Mouse (Mus musculus) CD4-positive helper T cell, adult 2 months (primary cell): ENCODE measurements around the gene Fga.

Source experiments
- DNase-seq: peaks from one replicate; pipeline ENCODE4 v3.0.0-alpha.2; 2012; ENCODE audit warnings: low read depth, missing footprints, low spot score

Fga gene

DNA sequence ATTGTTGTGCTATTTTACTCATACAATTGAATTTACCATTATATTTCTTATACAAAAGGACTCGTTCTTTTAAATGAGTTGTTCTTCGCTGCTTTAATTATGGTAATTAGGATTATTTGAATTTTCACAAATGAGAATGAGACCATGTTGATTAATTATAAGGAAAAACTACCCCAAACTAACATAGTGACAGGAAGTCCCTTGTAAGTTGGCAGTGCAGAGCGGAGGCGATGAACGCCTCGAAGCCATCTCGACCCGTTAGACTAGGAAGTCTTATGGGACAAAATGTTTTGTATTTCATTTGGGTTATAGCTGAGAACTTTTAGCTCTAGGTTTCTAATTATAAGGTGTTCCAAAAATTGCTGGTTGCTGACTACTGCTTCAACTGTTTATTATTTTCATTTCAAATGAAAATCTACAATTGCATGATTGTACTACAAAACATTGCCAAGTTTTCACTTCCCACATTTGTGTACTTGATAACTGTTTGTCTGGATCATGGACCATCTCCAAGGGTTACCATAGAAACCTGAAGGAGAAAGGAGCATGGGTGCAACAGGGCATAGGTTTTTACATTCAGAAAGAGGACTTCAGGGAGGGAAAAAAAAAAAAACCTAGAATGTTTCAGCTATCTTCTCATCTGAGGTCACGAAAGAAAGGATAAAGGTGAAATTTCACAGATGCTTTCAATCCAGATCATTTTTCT lies 1.8 kb downstream of the Fga start:
- DNase-seq, result no peak

DNA sequence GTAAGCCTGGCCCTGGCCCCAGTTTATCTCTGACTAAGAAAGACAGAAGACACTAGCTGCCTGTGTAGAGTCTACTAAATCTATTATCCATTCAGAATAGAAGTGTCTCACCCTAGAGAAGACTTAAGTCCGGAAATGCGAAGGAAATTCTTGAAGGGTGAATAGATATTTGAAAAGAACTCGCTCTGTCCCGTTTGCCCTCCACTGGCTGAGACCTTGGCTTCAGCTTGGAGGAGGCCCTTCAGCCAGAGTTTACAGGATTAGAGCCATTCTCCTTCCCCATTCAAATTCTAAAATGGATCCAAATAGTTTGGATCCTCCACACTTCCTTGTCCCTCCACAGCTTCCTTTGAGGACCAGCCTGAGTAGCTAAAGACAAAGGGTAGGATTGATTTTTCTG lies 4.5 kb downstream of the Fga start:
- no peak for DNase-seq

DNA sequence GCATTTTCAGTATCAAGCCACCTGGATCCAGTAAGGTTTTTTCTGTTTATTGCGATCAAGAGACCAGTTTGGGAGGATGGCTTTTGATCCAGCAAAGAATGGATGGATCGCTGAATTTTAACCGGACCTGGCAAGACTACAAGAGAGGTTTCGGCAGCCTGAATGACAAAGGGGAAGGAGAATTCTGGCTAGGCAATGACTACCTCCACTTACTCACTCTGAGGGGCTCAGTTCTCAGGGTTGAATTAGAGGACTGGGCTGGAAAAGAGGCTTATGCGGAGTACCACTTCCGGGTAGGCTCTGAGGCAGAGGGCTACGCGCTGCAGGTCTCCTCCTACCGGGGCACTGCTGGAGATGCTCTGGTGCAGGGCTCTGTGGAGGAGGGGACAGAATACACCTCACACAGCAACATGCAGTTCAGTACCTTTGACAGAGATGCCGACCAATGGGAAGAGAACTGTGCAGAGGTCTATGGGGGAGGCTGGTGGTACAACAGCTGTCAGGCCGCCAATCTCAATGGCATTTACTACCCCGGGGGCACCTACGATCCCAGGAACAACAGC lies 7.0 kb downstream of the Fga start:
- no peak for DNase-seq

DNA sequence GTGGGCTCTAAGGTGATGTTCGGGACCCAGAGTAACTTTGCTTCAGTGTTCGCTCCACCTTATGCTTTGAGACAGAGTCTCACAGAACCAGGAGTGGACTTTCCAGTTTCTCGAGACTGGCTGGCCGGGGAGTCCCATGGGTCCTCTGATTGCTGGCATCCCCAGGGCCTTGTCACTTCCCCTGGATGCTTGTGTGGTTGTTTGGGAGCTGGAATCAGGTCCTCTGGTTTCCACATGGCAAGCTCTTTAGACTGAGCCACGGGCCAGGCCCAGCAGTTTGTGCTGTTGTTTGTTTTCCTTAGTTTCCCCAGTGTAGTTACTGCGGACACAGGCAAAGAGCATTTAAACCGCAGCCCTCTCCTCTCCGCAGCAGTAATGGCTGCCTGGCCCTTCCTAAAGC lies 7.9 kb downstream of the Fga start:
- no peak for DNase-seq

DNA sequence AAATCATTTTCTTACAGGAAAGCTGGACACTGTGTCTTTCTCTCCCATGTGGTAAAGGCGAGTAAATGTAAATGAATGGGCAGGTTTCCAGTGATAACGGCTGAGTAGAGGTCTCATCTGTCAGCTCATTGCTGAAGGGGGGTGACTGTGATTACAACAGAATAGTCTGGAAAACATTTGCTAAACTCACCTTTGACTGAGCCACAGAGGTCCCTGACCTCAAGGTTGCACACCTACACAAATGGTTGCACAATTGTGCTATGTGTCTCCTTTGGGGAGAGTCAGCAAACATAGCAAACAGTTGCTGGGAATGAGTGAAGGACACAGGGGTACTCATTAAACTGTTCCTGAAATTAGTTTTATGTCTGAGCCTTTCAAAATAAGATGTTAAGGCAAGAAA lies 13.0 kb downstream of the Fga start:
- DNase-seq, result no peak

DNA sequence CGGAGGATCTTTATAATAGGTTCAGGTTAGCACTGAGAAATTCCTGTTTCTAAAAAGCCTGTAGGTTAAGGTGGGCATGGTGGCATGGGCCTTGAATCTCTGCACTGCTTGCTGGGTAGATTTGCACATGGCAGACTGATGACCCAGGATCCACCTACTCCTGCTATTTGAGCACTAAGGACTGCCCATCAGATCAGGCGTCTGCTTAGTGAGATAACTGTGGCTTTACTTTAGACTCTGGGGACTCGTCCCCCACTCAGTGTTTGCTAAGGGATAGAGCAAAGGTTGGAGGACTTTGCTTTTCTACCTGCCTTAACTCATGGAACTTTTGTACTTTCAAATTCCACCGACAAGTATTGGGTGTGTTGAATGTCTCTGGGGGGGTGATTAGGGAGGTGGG lies 13.8 kb downstream of the Fga start:
- DNase-seq, result no peak

DNA sequence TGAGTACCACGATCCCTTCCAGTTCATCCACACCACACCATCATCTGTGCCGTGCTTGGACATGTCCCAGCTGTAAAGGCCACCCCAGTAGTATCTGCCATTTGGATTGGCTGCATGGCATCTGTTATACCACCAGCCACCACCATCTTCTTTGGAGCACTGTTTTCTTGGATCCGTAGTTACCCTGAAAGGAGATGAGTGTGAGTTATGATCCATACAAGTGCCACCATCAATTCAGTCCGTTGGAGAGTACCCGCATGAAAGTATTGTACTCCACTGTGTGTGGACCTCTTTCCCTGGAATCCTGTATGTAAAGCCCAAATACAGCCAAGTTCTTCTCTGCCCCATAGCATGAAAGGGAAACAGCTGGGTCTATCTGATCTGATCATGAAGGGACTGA lies 16.6 kb downstream of the Fga start:
- DNase-seq, result no peak

DNA sequence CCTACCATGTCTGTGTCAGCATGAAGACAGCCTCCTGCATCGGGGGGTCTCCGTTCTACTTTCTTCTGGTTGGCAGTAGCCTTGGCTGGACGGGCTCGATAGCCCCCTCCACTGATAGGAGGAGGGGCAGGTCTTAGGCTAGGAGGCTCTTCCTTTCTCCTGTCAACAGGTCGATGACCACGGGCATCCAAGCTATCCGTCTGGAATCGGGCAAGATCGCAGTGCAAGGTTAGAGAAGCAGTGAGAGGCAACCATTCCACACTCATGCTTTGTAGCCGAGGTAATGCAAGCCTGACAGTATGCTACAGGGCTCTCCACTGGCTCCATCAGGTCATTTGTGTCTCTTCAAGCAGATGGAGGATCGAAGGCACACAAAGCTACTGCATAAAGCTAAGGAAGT lies 20.8 kb downstream of the Fga start:
- DNase-seq, result no peak

DNA sequence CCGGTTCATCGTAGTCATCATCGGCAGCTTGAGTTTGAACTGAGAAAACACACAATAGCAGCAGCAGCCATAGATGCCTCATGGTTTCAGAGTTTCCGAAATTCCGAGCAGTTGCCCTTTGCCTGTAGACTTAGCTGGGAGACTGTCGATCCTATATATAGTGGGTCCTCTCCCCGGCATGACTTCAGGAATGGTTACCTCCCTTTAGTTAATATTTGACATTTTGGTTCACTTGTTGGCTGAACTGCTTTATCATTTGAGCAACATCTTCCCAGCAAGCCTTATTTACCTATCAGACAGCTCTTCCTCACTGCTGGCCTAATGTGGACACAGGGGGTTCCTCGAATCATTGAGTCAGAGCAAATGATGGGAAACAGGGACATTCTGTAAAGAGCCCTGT lies 23.8 kb downstream of the Fga start, which contains the start of gene Fgb:
Gene Fgb, minus strand, starts transcription at position 184 of the 400 bp plus-strand sequence.
- DNase-seq, result no peak

DNA sequence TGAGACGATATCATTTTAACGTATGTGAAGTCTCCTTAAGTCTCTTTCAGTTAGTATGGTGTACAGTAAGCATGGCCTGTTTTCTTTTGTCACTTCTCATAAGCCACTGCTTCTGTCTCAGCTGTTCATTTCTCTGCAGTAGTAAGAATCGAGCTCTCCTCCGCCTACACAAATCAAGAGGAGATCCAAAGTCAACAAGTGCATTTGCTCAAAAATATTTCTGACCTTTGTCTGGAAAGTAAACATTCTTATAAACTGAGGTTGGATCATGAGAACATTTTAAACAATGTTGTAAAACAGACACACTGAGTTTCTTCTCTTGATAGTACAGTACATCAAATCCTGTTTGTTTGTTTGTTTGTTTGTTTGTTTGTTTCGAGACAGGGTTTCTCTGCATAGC lies 24.8 kb downstream of the Fga start:
- no peak for DNase-seq

DNA sequence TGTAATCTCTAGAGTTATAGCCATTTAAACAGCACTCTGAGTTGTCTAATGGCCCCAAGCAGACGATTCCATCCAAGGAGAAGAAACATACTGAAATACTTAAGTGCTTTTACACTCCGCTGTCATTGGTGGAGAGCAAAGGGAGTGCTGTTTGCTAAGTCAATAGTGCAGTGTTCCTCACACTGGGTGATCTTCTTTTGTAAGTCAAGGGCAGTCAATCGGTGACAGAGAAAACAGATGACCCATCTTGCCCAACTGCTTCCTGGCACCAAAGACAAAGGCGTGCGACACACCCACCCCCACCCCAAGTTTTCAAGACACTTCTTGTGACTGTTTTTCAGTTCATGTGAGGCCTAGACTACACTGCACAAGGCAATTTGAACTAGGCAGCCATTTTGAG lies 26.2 kb downstream of the Fga start:
- no peak for DNase-seq

DNA sequence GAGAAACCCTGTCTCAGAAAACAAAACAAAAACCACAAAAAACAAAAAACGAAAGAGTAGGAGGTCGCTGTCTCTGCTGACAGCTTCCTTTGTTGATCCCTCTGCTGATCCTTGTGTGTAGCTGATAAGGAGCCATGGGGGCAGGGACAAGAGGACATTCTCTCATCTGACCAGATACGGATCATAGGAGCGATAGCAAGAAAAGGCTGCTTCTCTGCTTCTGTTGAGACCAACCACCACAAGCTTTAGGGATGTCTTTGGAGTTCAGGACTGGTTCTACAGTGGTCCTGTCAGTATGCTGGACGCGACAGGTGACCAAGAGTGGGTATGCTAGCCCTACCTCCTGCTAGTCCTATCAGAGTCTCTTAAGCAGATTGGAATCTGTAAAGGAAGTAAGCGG lies 27.2 kb downstream of the Fga start:
- DNase-seq, result no peak

DNA sequence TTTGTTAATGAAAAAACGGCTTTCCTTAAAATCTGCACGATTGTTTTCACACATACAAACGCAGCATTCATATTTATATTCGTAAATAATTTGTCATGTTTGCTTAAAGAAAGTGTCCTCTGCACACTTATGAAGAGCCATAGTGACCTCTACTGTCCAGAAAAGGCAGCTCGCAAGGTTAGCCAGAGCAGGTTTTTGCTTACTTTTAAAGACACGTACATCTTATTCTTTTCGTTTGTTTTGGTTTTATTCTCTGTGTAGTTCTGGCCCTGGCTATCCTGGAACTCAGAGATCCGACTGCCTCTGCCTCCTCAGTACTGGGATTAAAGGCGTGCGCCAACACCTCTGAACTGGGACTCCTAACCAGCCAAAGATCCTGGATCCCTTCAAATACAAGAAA lies 27.9 kb downstream of the Fga start:
- DNase-seq, result peak; percentile 48

DNA sequence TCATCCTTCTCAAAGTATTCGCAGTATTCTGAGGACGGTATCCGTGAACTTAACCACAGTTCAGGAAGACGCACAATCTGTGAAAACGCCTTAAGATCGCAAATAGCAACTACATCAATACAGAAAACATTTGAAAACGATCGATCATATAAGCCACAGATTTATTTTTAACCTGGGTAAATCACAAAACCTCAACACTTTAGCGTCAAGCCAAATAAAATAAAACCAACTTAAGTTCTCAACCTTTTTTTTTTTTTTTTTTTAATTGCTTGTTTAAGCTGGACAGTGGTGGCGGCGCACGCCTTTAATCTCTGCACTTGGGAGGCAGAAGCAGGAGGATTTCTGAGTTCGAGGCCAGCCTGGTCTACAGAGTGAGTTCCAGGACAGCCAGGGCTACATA lies 28.9 kb downstream of the Fga start:
- no peak for DNase-seq

DNA sequence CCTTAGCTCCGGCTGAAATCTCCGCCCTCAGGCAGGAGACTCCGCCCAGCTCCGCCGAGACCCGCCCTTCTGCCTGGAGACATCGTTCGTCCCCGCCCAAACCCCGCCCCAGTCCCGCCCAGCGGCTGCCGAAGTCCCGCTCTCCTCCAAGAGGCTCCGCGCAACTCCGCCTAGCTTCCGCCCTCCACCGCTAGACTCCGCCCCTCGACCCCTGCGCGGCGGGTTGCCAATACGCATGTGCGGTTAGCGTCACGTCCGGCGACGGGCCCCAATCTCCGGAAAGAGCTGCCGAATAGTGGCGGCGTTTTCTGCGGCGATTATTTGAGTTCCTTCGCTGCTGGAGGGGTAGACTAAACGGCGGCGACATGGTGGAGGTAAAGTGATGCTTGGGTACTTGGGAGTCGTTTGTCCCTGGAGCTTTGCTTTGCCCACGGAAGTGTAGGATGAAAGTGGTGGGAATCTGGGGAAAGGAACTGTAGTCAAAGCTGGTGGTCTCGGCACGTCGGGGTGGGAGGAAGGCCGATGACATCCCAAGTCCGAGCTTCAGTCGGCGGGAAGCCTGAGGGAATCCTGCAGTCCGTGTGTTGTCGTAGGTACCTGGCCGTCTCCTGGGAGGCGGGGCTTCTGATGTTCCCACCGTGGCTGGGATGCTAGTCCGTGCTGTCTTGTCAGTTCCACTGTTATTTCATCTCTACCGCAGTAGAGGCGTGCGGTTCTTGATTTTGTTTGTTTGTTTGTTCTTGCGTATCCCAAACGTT lies 29.6 kb downstream of the Fga start, which contains the start of gene Plrg1:
Gene Plrg1, plus strand, starts transcription at position 242 of the 758 bp plus-strand sequence.
- peak; percentile 98 for DNase-seq

DNA sequence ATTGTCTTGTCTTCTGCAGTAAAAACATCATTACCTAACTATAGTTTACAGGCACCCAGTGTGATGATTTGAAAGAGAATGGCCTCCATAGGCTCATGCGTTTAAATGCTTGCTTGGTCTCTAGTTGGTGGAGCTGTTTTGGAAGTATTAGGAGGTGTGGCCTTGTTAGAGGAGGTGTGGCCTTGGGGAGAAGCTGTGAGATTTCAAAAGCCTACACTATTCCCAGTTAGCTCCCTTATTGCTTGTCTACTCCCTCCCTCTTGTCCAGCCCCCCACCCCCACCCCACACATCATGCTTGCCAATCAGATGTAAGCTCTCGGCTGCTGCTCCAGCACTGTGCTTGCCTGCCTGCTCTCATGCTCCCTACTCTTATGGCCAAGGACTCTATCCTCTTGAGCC lies 31.2 kb downstream of the Fga start:
- no peak for DNase-seq

DNA sequence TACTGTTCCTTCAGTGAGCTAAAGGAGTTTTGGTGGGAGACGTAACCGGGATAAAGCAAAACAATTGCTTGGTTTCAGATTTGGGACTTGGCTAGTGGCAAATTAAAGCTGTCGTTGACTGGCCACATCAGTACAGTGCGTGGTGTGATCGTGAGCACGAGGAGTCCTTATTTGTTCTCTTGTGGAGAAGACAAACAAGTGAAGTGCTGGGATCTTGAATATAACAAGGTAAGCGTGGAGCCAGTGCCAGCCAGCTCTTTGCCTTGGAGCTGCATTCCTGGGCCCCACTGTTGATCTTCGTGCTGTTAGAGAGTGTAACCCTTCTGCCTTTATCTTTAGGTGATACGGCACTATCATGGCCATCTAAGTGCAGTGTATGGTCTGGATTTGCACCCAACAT lies 42.0 kb downstream of the Fga start:
- DNase-seq, result no peak

DNA sequence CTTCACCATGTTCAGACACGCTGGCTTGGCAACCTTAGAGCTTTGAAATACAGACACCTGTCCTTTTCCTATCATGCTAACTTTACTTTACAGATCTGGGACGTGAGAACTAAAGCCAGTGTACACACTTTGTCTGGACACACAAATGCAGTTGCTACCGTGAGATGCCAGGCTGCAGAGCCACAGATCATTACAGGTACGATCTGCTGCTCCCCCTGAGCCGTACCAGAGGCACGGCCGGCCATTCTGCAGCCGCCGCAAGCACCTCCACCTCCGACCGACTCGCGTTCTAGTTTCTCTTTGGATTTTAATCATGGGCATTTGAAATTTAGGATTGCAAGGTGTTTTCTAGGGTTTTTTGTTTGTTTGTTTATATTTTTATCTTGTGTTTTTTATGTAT lies 43.0 kb downstream of the Fga start:
- DNase-seq, result no peak

DNA sequence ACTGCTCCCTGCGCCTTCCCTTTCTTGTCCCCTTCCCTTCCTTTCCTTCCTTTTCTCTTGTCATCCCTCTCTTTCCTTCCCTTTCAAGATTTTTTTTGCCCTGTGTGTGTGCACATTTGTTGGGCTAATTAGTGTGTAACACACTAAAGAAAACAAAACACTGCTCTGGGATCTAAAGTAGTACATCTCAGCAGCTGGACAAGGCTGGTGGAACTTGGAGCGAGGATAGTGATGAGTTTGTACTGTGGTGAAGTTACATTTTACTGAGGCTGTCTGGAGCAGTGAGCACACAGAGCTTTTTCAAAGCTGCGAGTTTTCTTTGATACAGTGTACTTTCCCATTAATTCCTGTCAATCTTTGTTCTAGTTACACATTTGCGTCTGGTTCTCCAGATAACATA lies 44.4 kb downstream of the Fga start:
- no peak for DNase-seq

DNA sequence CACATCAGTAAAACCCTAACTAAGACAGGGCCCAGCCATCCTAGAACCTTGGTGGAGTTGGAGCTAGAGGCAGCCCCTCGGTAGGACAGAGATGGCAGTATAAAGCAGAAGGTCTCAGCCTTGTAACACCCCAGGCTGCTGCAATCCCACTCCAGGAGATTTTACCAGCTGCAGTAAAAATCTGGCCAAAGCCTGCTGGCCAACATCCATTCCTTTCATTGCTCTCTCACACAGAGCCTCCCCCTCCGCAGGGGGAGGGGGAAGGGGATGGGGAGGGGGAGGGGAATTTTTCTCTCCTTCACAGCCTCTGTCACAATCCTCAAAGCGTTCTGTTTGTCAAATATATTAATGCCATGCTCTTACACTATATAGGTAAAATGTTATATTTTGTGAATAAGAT lies 50.7 kb downstream of the Fga start:
- no peak for DNase-seq

DNA sequence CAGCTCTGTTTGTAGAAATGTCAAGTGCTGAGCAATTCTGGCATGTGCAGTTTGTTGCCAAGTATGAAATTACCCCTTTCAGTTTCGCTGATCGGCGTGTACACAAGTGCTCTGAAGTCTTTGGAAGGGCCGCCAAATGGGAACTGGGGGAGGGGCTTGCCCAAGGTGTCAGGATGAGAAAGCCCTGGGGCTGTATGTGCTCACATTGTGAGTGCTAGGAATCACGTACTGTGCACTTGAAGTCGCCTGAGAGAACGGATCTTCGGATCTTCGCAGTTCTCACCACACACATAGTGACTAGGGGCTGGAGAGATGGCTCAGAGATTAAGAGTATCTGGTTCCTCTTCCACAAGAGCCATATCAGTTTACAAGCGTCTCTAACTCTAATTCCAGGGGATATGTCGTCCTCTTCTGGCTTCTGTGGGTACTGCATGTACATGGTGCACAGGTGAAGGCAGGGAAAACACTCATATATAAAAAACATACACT lies 54.7 kb downstream of the Fga start:
- DNase-seq, result peak; percentile 58
